Mouse (Mus musculus) liver, adult 2 months (tissue): ENCODE data around the gene Tmem123.

Source experiments
- CTCF ChIP-seq: fragments of 200-500 bp; IDR thresholded peaks from 2 replicates; pipeline ENCODE4 v1.5.1; 2011; ENCODE audit warnings: low read depth, low read length, control low read depth
- POLR2A ChIP-seq: fragments of 200-500 bp; IDR thresholded peaks from 2 replicates; pipeline ENCODE4 v1.6.1; 2011; ENCODE audit warnings: low read length, control low read depth; ENCODE audit not compliant: insufficient read depth; ENCODE audit errors: extremely low read depth

DNA sequence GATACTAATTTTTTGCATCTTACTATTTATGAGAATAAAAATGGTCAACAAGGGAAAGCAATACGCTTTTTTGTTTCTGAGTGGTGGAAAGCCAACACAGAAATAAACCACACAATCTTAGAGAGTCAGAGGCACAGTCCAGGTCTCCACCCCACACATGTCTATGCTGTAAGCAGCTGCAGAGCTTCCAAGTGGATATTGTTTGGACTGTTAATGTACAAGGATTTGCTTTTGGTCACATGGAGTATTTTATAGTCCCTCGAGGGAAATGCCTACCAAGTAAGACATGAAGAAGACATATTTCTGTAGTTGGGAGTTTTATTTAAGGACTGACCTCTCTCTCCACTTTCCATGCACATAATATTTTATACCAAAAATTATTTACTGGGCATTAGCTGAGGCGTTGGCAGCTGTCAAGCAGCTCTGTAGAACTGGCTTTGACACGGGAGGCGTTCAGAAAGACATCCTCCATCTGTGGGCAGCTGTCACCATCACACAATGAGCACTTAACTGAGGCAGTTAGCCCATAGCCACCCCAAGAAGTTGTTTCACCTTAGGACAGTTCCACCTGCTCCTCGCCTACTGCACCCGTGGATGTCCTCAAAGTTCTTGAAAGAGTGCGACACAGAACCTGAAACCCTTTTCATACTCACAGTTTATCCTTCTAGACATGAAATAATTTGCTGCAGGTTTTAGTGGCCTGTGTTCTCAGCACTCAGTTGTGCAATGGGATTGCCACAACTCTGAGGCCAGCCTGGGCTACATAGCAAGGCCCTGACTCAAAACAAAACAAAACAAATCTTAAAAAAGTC is 26.1 kb downstream of the Tmem123 start:
- TF ChIP-seq CTCF (no peak), POLR2A (no peak)
